Mouse (Mus musculus) embryonic facial prominence, embryonic 13.5 days (tissue): ENCODE results near the gene Pi4kb. TPM values are rescaled to one million over a fixed set of nuclear protein-coding genes. Genes with fewer than 3 reads are reported as not detected.
A peak's percentile ranks its signal among the peaks of the same experiment; 100 is the strongest.

Source experiments
- ATAC-seq: fragments of 200-750 bp; cut with Nextera tagmentation; 2 replicates; pipeline ENCODE4 v1.8.0; 2017; ENCODE audit warnings: low read depth; ENCODE audit not compliant: insufficient number of reproducible peaks, insufficient read depth, low FRiP score, low TSS enrichment
- H3K27ac ChIP-seq: fragments of 300-500 bp; sonication (generic); 2 replicates; pipeline ENCODE4 v1.5.1; 2015; ENCODE audit warnings: moderate library complexity, mild to moderate bottlenecking, inconsistent platforms
- H3K27me3 ChIP-seq: fragments of 300-500 bp; sonication (generic); 2 replicates; pipeline ENCODE4 v1.6.1; 2015; ENCODE audit warnings: mild to moderate bottlenecking, inconsistent platforms
- H3K36me3 ChIP-seq: fragments of 300-500 bp; sonication (generic); 2 replicates; pipeline ENCODE4 v1.6.1; 2015; ENCODE audit warnings: mild to moderate bottlenecking, inconsistent platforms
- H3K4me1 ChIP-seq: fragments of 300-500 bp; sonication (generic); 2 replicates; pipeline ENCODE4 v1.6.1; 2015; ENCODE audit warnings: inconsistent platforms
- H3K4me2 ChIP-seq: fragments of 300-500 bp; sonication (generic); 2 replicates; pipeline ENCODE4 v1.6.1; 2015; ENCODE audit warnings: moderate library complexity, mild to moderate bottlenecking, inconsistent platforms
- H3K4me3 ChIP-seq: fragments of 300-500 bp; sonication (generic); 2 replicates; pipeline ENCODE4 v1.5.1; 2015; ENCODE audit warnings: mild to moderate bottlenecking, inconsistent platforms
- H3K9ac ChIP-seq: fragments of 300-500 bp; sonication (generic); 2 replicates; pipeline ENCODE4 v1.6.1; 2015; ENCODE audit warnings: mild to moderate bottlenecking, inconsistent platforms
- H3K9me3 ChIP-seq: fragments of 300-500 bp; sonication (generic); 2 replicates; pipeline ENCODE4 v1.6.1; 2016; ENCODE audit warnings: inconsistent platforms
- WGBS: fragments of 180-500 bp; shearing (Covaris S2); methylation state at CpG from one replicate; pipeline ENCODE4 v1.1.7; 2015; ENCODE audit warnings: mixed read lengths; 5-methylcytosine and 5-hydroxymethylcytosine counted together
- polyA plus RNA-seq: library from polyadenylated mRNA; unstranded; fragments of >200 nt; fragmentation: Nextera tagmentation; extraction: Ambion mirVana; gene quantifications from 2 replicates; pipeline ENCODE4 v1.2.1, GENCODE M21; 2015

Pi4kb gene
- polyA plus RNA-seq, 1 experiment from 2014 or later: 26.5 TPM

DNA sequence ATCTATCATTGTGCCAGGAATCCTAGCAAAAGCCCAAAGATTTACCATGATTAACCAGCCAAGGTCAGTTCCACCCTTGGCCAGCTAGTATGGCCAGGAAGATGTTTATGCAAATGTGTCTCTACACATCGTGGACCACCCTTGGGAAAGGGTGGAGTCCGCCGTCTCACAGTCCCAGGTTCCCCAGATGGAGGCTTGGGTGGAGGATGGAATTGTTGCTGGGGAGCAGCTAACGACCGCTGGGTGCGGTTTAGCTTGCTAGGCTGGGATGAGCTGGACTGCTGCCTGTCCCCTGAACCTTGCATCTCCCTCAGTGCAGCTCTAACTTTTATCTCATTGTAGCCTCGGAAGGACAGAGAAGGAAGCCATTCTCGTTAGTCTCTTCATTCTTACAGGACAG lies 14.7 kb upstream of the Pi4kb start:
- Histone ChIP-seq H3K36me3 (peaks cover 42% of the 10 kb centered on the region), H3K4me3 (no peak overlapping the region), H3K4me1 (peaks cover 12% of the 10 kb centered on the region), H3K27me3 (no peaks in the 10 kb centered on the region), H3K27ac (no peak overlapping the region), H3K9me3 (no peaks in the 10 kb centered on the region), H3K4me2 (no peak overlapping the region), H3K9ac (no peak overlapping the region)
- ATAC-seq: no peak
- WGBS: 61% methylated on average over 8 of the region's 8 CpGs

DNA sequence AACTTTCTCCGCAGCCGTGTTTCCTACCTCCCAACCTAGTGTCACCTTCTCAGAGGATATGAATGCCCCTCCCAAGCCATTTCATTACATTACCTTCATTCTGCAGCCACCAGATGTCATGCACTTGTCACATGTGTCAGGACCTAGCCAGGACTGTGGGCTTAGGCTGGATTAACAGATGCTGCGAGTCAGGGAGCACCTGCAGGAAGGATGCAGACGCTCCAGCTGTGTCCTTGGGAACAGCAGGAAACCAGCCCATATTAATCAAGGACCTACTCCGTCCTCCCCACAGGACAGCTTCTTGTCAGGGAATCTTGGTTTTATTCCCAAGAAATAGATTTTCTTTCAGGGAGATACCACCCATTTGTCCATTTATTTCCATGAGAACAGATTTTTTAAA lies 14.2 kb upstream of the Pi4kb start:
- no peak overlapping the region for H3K4me2 ChIP-seq
- WGBS: 57% methylated on average over 5 of the region's 5 CpGs
- H3K36me3 ChIP-seq: peaks cover 42% of the 10 kb centered on the region
- H3K27ac ChIP-seq: no peak overlapping the region
- no peak overlapping the region for H3K4me3 ChIP-seq
- H3K9me3 ChIP-seq: no peaks in the 10 kb centered on the region
- no peak for ATAC-seq
- no peaks in the 10 kb centered on the region for H3K27me3 ChIP-seq
- peaks cover 7% of the 10 kb centered on the region for H3K4me1 ChIP-seq
- H3K9ac ChIP-seq: no peak overlapping the region

DNA sequence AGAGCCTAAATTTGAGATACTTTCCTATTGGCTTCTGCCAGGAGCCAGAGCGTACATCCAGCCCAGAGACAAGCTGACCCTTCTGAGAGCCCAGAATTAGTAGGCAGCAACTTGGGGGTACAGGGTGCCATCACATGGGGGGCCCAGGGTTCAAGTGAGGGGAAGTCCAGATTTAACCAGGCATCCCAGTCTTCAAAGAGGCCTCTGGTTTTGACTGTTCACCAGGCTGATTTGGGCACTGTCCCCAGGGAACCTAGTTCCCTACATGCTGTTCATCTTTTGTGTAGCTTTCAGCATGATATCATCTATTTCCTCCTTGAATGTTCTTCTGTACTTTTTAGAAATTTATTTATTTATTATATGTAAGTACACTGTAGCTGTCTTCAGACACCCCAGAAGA lies 9.5 kb upstream of the Pi4kb start:
- H3K9ac ChIP-seq: no peak overlapping the region
- no peak overlapping the region for H3K27ac ChIP-seq
- H3K4me3 ChIP-seq: no peak overlapping the region
- no peaks in the 10 kb centered on the region for H3K27me3 ChIP-seq
- no peak overlapping the region for H3K4me2 ChIP-seq
- ATAC-seq: no peak
- no peaks in the 10 kb centered on the region for H3K36me3 ChIP-seq
- no peaks in the 10 kb centered on the region for H3K9me3 ChIP-seq
- H3K4me1 ChIP-seq: no peaks in the 10 kb centered on the region
- 91% methylated on average over 1 of the region's 1 CpGs for WGBS

DNA sequence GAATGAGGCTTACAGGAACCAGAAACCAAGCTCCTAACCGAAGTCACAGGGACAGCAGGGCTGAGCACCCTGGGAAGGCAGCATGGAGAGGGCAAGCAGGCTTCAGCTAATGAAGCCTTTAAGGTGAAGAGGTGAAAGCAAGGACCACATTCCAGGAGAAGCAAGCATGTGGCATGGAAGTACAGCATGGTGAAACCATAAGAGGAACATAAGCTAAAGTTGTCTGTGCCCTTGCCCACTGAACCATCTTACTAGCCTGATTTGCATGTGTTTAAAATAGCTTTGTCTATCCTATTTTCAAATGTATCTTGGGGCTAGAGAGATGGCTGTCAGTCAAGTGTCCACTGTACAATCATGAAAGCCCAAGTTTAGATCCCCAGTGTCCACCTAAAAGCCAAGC lies 8.7 kb upstream of the Pi4kb start:
- H3K9ac ChIP-seq: no peak overlapping the region
- no peaks in the 10 kb centered on the region for H3K27me3 ChIP-seq
- no peaks in the 10 kb centered on the region for H3K36me3 ChIP-seq
- ATAC-seq: no peak
- whole genome bisulfite sequencing: 92% methylated on average over 1 of the region's 1 CpGs
- no peak overlapping the region for H3K4me2 ChIP-seq
- H3K4me3 ChIP-seq: no peak overlapping the region
- H3K4me1 ChIP-seq: no peaks in the 10 kb centered on the region
- H3K27ac ChIP-seq: no peak overlapping the region
- no peaks in the 10 kb centered on the region for H3K9me3 ChIP-seq

- H3K9ac ChIP-seq: no peak overlapping the region
- peaks cover 13% of the 10 kb centered on the region for H3K4me1 ChIP-seq
- peaks cover 5% of the 10 kb centered on the region for H3K36me3 ChIP-seq
- no peaks in the 10 kb centered on the region for H3K9me3 ChIP-seq
- H3K4me3 ChIP-seq: no peak overlapping the region
- H3K4me2 ChIP-seq: no peak overlapping the region
- no peak overlapping the region for H3K27ac ChIP-seq
- H3K27me3 ChIP-seq: no peaks in the 10 kb centered on the region
- 90% methylated on average over 3 of the region's 3 CpGs for WGBS
- ATAC-seq: no peak
Measured at GRCm38 (mm10) chr3:94972552-94972951, 2.0 kb upstream of the Pi4kb start.

GRCm38 (mm10) chr3:94973620-94974019 lies 911 bp upstream of the Pi4kb start:
- H3K27me3 ChIP-seq: no peaks in the 10 kb centered on the region
- no peak overlapping the region; the same call in 1 of the 2 replicates for H3K9ac ChIP-seq
- H3K9me3 ChIP-seq: no peaks in the 10 kb centered on the region
- peaks cover 10% of the 10 kb centered on the region for H3K36me3 ChIP-seq
- H3K4me3 ChIP-seq: peak overlapping the region; percentile 85; the same call in 1 of the 2 replicates
- WGBS: 88% methylated on average over 5 of the region's 5 CpGs
- ATAC-seq: no peak
- no peak overlapping the region for H3K27ac ChIP-seq
- peak overlapping the region; percentile 80 for H3K4me2 ChIP-seq
- H3K4me1 ChIP-seq: peaks cover 13% of the 10 kb centered on the region

DNA sequence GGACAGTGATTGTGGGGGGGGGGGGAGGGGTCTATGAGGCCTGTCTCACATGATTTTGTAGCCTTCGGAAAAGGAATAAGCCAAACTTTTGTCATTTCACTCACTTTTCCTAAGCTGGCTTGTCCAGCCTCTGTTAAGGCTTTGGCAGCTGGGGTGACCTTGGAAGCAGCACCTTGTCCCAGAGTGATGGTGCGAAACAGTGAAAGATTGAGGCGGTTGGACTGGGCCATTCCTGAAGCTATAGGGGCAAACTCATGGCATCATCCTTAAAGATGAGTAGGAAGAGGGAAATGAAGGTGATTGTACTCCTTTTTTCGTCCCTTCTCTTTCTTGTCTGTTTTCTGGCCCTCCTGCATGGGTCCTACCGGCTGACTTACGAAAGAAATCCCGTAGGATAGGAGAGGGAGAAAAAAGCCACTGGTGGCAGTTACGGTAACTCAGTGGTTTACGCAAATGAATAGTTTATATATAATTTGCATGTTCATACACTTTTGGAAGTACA lies 454 bp upstream of the Pi4kb start:
- no peaks in the 10 kb centered on the region for H3K27me3 ChIP-seq
- H3K27ac ChIP-seq: peak overlapping the region; percentile 48; the same call in 1 of the 2 replicates
- peak overlapping the region; percentile 85 for H3K4me3 ChIP-seq
- H3K9me3 ChIP-seq: no peaks in the 10 kb centered on the region
- H3K36me3 ChIP-seq: peaks cover 10% of the 10 kb centered on the region
- H3K4me2 ChIP-seq: peak overlapping the region; percentile 80
- ATAC-seq: peak; percentile 23; the same call in 1 of the 2 replicates
- H3K9ac ChIP-seq: peak overlapping the region; percentile 94
- H3K4me1 ChIP-seq: peaks cover 13% of the 10 kb centered on the region
- 18% methylated on average over 9 of the region's 9 CpGs for WGBS

- H3K4me3 ChIP-seq: no peak overlapping the region
- no peak overlapping the region for H3K27ac ChIP-seq
- H3K27me3 ChIP-seq: no peaks in the 10 kb centered on the region
- WGBS: 88% methylated on average over 11 of the region's 11 CpGs
- peaks cover 16% of the 10 kb centered on the region for H3K4me1 ChIP-seq
- peaks cover 56% of the 10 kb centered on the region for H3K36me3 ChIP-seq
- H3K9ac ChIP-seq: no peak overlapping the region
- ATAC-seq: no peak
- no peak overlapping the region for H3K4me2 ChIP-seq
- H3K9me3 ChIP-seq: no peaks in the 10 kb centered on the region
Measured at GRCm38 (mm10) chr3:94984312-94984711, 9.8 kb downstream of the Pi4kb start.

DNA sequence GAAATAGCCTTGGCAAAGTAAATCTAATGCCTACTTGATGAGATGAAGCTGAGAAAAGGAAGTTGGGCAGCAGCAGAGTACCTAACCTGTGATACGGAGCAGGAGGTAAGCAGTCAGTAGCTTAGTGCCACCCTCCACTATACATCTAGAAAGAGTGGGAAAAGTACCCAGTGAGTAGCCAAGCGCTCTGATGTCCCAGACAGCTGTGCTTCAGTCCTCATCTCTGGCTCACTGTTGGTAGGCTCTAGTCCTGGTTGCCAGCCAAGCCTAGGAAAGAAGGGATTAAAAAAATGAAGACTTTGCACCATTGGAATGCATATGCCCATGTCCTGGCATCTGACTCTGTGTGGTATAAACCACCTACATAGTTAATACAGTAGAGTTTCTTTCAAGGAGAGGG lies 11.0 kb downstream of the Pi4kb start:
- Histone ChIP-seq H3K4me2 (no peak overlapping the region), H3K36me3 (peaks cover 53% of the 10 kb centered on the region), H3K27ac (no peak overlapping the region), H3K4me1 (peaks cover 28% of the 10 kb centered on the region), H3K9ac (no peak overlapping the region), H3K27me3 (no peaks in the 10 kb centered on the region), H3K9me3 (no peaks in the 10 kb centered on the region), H3K4me3 (no peak overlapping the region)
- 98% methylated on average over 2 of the region's 2 CpGs for WGBS
- ATAC-seq: no peak

DNA sequence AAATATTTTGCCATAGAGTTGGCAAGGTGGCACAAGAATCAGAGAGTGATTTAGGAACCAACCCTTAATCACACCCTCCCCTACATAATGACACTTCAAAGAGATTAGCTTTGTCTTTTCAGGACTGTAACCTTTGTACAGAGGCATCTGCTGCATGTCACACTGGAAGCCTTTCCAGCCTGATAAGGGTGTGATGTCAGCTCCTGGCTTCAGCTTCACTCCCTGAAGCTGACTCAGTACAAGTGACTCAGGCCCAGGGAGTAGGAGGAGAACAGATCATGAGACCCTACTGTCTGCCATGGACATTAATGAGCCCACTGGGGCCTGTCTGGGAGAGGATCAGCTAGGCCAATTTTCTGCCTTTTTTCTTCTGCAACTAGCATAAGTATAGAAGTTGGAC lies 13.0 kb downstream of the Pi4kb start:
- no peak for ATAC-seq
- Histone ChIP-seq H3K4me3 (no peak overlapping the region), H3K4me2 (no peak overlapping the region), H3K9ac (no peak overlapping the region), H3K9me3 (no peaks in the 10 kb centered on the region), H3K27ac (no peak overlapping the region), H3K27me3 (no peaks in the 10 kb centered on the region), H3K4me1 (peaks cover 28% of the 10 kb centered on the region), H3K36me3 (peaks cover 53% of the 10 kb centered on the region)

DNA sequence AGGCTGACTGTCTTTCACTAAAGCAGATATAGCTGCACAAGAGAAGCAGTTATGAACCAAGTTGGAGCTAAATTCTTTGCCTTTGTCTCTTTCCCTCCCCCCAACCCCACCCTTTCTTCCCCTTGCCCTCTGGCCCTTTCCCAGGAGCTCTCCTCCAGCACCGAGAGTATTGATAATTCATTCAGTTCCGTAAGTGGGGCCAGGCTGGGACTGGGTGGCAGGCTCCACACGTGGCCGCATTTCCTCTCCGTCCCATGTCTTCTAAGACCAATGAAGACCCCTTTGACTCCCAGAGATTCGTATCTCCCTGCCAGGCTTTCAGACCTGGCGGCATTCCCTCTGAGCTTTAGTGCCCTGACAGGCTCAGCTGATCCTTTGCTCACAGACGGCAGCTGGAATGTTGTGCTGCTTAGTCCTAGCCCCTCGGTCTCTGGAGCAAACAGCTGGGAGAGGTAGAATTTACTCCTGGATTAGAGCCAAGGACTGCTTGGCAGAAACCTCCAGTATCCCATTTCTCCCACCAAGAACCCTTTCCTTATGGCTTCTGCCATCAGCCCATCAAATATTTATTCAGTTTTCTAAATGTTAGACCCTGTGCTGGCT lies 14.7 kb downstream of the Pi4kb start:
- peak overlapping the region; percentile 5; the same call in 1 of the 2 replicates for H3K4me3 ChIP-seq
- H3K9me3 ChIP-seq: no peaks in the 10 kb centered on the region
- peak overlapping the region; percentile 79 for H3K27ac ChIP-seq
- peaks cover 59% of the 10 kb centered on the region for H3K36me3 ChIP-seq
- H3K9ac ChIP-seq: peak overlapping the region; percentile 46; the same call in 1 of the 2 replicates
- H3K4me2 ChIP-seq: peak overlapping the region; percentile 43
- H3K27me3 ChIP-seq: no peaks in the 10 kb centered on the region
- peaks cover 28% of the 10 kb centered on the region for H3K4me1 ChIP-seq
- peak; percentile 75; the same call in 1 of the 2 replicates for ATAC-seq
- 15% methylated on average over 9 of the region's 9 CpGs for whole genome bisulfite sequencing

- Histone ChIP-seq H3K27ac (no peak overlapping the region), H3K4me3 (no peak overlapping the region), H3K4me1 (no peaks in the 10 kb centered on the region), H3K9me3 (no peaks in the 10 kb centered on the region), H3K9ac (no peak overlapping the region), H3K4me2 (no peak overlapping the region), H3K36me3 (peaks cover 94% of the 10 kb centered on the region), H3K27me3 (no peaks in the 10 kb centered on the region)
- WGBS: 30% methylated on average over 2 of the region's 2 CpGs
- no peak for ATAC-seq
Measured at GRCm38 (mm10) chr3:94996946-94997345, 22.4 kb downstream of the Pi4kb start.
